Mouse (Mus musculus) forebrain, postnatal 0 days (tissue): ENCODE results near the gene Rapgef2. TPM values are rescaled to one million over a fixed set of nuclear protein-coding genes. Genes with fewer than 3 reads are reported as not detected.

ENCODE experiments used
- ATAC-seq: fragments of 200-750 bp; cut with Nextera tagmentation; 2 replicates; pipeline ENCODE4 v1.8.0; 2017; ENCODE audit warnings: mild to moderate bottlenecking, moderate library complexity
- DNase-seq: peaks from one replicate; pipeline ENCODE4 v3.0.0-alpha.2; 2015
- H3K27ac ChIP-seq: fragments of 300-500 bp; sonication (generic); 2 replicates; pipeline ENCODE4 v1.5.1; 2014; ENCODE audit warnings: low read depth, mild to moderate bottlenecking, antibody characterized with exemption, low read length, moderate library complexity, mixed read lengths
- H3K27me3 ChIP-seq: fragments of 300-500 bp; sonication (generic); 2 replicates; pipeline ENCODE4 v1.6.1; 2014; ENCODE audit warnings: mild to moderate bottlenecking, low read length, mixed read lengths; ENCODE audit not compliant: insufficient read depth
- H3K36me3 ChIP-seq: fragments of 300-500 bp; sonication (generic); 2 replicates; pipeline ENCODE4 v1.6.1; 2014; ENCODE audit warnings: mild to moderate bottlenecking, moderate library complexity; ENCODE audit not compliant: insufficient read depth
- H3K4me1 ChIP-seq: fragments of 300-500 bp; sonication (generic); 2 replicates; pipeline ENCODE4 v1.6.1; 2014; ENCODE audit warnings: antibody characterized with exemption; ENCODE audit not compliant: insufficient read depth
- H3K4me2 ChIP-seq: fragments of 300-500 bp; sonication (generic); 2 replicates; pipeline ENCODE4 v1.6.1; 2014; ENCODE audit warnings: low read depth, mild to moderate bottlenecking, moderate library complexity
- H3K4me3 ChIP-seq: fragments of 300-500 bp; sonication (generic); 2 replicates; pipeline ENCODE4 v1.5.1; 2014; ENCODE audit warnings: low read depth, low read length, mixed read lengths
- H3K9ac ChIP-seq: fragments of 300-500 bp; sonication (generic); 2 replicates; pipeline ENCODE4 v1.6.1; 2014; ENCODE audit warnings: mild to moderate bottlenecking
- H3K9me3 ChIP-seq: fragments of 300-500 bp; sonication (generic); 2 replicates; pipeline ENCODE4 v1.6.1; 2016; ENCODE audit warnings: low read length
- CTCF ChIP-seq: sonication (generic); IDR thresholded peaks from 2 replicates; pipeline ENCODE4 v1.5.1; 2016; ENCODE audit warnings: antibody characterized with exemption, control low read depth, low read depth
- WGBS: fragments of 180-500 bp; shearing (Covaris S2); extraction: QIAGEN DNeasy Blood & Tissue Kit; methylation state at CpG from one replicate; pipeline ENCODE4 v1.1.7; 2014; 5-methylcytosine and 5-hydroxymethylcytosine counted together
- polyA plus RNA-seq: library from polyadenylated mRNA; unstranded; fragments of >200 nt; fragmentation: Nextera tagmentation; extraction: Ambion mirVana; gene quantifications from 2 replicates; pipeline ENCODE4 v1.2.1, GENCODE M21; 2015
- total RNA-seq: library from RNA; depleted of rRNA; stranded (reverse); fragments of >200 nt; gene quantifications from 2 replicates; pipeline ENCODE4 v1.2.3, GENCODE M21; 2014; rRNA removed

Rapgef2 gene
- total RNA-seq (46.9 and 61.5 TPM in 2 replicates), polyA plus RNA-seq (5.4 and 8.9 TPM in 2 replicates)

GRCm38 (mm10) chr3:79286376-79287107, at the start of gene Rapgef2:
Gene Rapgef2, minus strand, starts transcription at chr3:79286517.
- TF ChIP-seq CTCF = peak; percentile 34
- Histone ChIP-seq H3K4me3 (peak within 1 kb of the TSS; percentile 98), H3K9ac (peak within 1 kb of the TSS; percentile 83), H3K36me3 (no peaks in the 10 kb centered on the region), H3K4me2 (peak within 1 kb of the TSS; percentile 90), H3K9me3 (no peaks in the 10 kb centered on the region), H3K4me1 (peaks cover 14% of the 10 kb centered on the region), H3K27me3 (no peaks in the 10 kb centered on the region), H3K27ac (peak within 1 kb of the TSS; percentile 95)
- WGBS = 5% methylated on average over 80 of the region's 97 CpGs
- ATAC-seq (peak; percentile 25), DNase-seq (peak; percentile 66)

GRCm38 (mm10) chr3:79333643-79334200, 47.4 kb upstream of the Rapgef2 start:
- DNase-seq = no peak
- no peak overlapping the region for H3K27ac ChIP-seq
- no peak for ATAC-seq
- no peaks in the 10 kb centered on the region for H3K36me3 ChIP-seq
- 87% methylated on average over 8 of the region's 8 CpGs for WGBS
- no peak overlapping the region for H3K9ac ChIP-seq
- TF ChIP-seq CTCF = no peak
- no peaks in the 10 kb centered on the region for H3K4me1 ChIP-seq
- H3K27me3 ChIP-seq = no peaks in the 10 kb centered on the region; the same call in 1 of the 2 replicates
- H3K9me3 ChIP-seq = no peaks in the 10 kb centered on the region
- H3K4me2 ChIP-seq = no peak overlapping the region
- H3K4me3 ChIP-seq = no peak overlapping the region

GRCm38 (mm10) chr3:79333051-79333450, 46.7 kb upstream of the Rapgef2 start:
- Histone ChIP-seq H3K27ac (no peak overlapping the region), H3K4me1 (no peaks in the 10 kb centered on the region), H3K4me2 (no peak overlapping the region), H3K9me3 (no peaks in the 10 kb centered on the region), H3K36me3 (no peaks in the 10 kb centered on the region), H3K9ac (no peak overlapping the region), H3K4me3 (no peak overlapping the region), H3K27me3 (no peaks in the 10 kb centered on the region; the same call in 1 of the 2 replicates)
- no peak for TF ChIP-seq CTCF
- ATAC-seq (no peak), DNase-seq (no peak)
- 53% methylated on average over 7 of the region's 7 CpGs for WGBS

GRCm38 (mm10) chr3:79329691-79330315, 43.5 kb upstream of the Rapgef2 start:
- H3K36me3 ChIP-seq = no peaks in the 10 kb centered on the region
- no peaks in the 10 kb centered on the region; the same call in 1 of the 2 replicates for H3K27me3 ChIP-seq
- no peak overlapping the region for H3K4me3 ChIP-seq
- H3K4me1 ChIP-seq = peaks cover 2% of the 10 kb centered on the region
- DNase-seq (no peak), ATAC-seq (no peak)
- H3K27ac ChIP-seq = no peak overlapping the region
- H3K9ac ChIP-seq = no peak overlapping the region
- WGBS = 25% methylated on average over 8 of the region's 8 CpGs
- TF ChIP-seq CTCF = no peak
- H3K4me2 ChIP-seq = no peak overlapping the region
- H3K9me3 ChIP-seq = no peaks in the 10 kb centered on the region

- Histone ChIP-seq H3K4me2 (peak overlapping the region; percentile 23), H3K27ac (no peak overlapping the region), H3K9me3 (no peaks in the 10 kb centered on the region), H3K36me3 (no peaks in the 10 kb centered on the region), H3K27me3 (no peaks in the 10 kb centered on the region), H3K4me3 (no peak overlapping the region), H3K4me1 (peaks cover 5% of the 10 kb centered on the region), H3K9ac (no peak overlapping the region)
- ATAC-seq = peak; percentile 68; the same call in 1 of the 2 replicates
- no peak for TF ChIP-seq CTCF
- DNase-seq = no peak
- WGBS = 25% methylated on average over 10 of the region's 10 CpGs
These were observed 38.6 kb upstream of the Rapgef2 start for GRCm38 (mm10) chr3:79324697-79325526.

- H3K4me3 ChIP-seq = no peak overlapping the region
- no peaks in the 10 kb centered on the region for H3K36me3 ChIP-seq
- H3K9ac ChIP-seq = no peak overlapping the region; the same call in 1 of the 2 replicates
- no peak for TF ChIP-seq CTCF
- ATAC-seq = peak; percentile 91
- 16% methylated on average over 10 of the region's 10 CpGs for WGBS
- no peaks in the 10 kb centered on the region for H3K9me3 ChIP-seq
- DNase-seq = peak; percentile 90
- peak overlapping the region; percentile 5; the same call in 1 of the 2 replicates for H3K4me2 ChIP-seq
- no peaks in the 10 kb centered on the region for H3K4me1 ChIP-seq
- 0 out of 2 replicates have a peak overlapping the region, but pooled peaks have one; percentile 6 for H3K27ac ChIP-seq
- no peaks in the 10 kb centered on the region for H3K27me3 ChIP-seq
These were observed 27.8 kb upstream of the Rapgef2 start for GRCm38 (mm10) chr3:79314006-79314698.
